Mouse (Mus musculus) regulatory T cell (primary cell): ENCODE data around the gene Sult2a3.
"Not testable (repeated sequence)": the region's sequence is repeated elsewhere in the genome, so short reads cannot be mapped to it uniquely, and the experiment has no call there.

ENCODE experiments used
- in situ Hi-C: fragments of 300-600 bp; cut with MboI, MseI; formaldehyde crosslinking; loops from one replicate; pipeline ENCODE4 v1.15.1; 2025; ENCODE audit warnings: high pct_unique_total_duplicates

Sult2a3 gene

DNA sequence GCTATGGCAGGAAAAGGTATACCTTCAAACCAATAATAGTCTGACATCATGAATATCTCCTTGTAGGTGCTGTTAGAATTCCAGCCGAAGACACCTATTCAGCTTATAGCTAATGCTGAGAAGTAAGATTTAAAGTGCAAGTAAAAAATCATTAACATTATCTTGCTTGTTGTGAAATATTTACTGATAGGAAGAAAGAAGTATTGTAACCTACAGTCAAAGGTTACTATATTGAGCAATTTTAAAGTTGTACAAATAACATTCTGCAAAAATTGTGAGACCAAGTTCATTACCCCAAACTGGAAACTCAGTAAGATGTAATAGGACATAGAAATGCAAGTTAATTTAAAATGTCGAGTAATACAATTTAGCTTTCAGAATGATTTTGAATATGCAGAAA is at the start of gene Sult2a3:
Sult2a3 (minus strand) TSS at position 101 of the 400 bp plus-strand sequence.
- in situ Hi-C loops: no loop called here

DNA sequence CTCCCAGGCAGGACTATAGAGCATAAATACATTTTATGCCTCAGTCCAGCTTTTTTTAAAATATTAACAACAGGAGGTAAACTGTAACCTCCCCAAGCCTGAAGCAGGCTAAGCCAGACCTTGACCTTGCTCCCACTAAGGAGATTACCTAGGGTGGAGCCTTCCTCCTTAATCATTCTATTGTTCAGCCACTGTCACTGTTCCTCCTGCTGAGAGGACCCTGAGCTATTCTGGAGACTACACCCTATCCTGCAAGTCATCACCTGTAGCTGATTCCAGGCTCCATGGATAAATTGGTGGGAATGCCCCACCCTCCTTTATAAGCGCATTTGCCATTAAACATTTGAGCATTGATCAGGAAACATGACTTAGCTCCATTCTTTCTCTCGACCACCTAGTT is 2.4 kb downstream of the Sult2a3 start:
- in situ Hi-C loops: no loop called here

DNA sequence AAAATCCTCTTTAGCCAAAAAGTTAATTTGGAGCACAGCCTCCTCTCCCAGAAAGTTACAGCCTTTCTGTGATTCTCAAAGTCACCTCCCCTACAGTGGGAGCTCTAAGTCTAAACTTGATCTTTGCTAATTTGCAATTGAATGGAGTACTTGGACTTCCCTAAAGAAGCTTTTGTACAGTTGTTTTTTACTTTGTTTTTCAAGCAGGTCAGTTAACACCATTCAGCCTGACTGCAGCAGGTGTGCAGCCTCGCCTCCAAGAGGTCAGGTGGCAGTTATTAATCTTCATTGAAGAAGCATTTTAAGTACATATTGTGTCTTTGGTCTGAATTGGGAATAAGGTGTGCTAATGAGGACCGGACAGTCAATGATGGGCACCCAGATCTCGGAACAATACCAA is 3.0 kb downstream of the Sult2a3 start:
- in situ Hi-C loops: not testable (repeated sequence)

DNA sequence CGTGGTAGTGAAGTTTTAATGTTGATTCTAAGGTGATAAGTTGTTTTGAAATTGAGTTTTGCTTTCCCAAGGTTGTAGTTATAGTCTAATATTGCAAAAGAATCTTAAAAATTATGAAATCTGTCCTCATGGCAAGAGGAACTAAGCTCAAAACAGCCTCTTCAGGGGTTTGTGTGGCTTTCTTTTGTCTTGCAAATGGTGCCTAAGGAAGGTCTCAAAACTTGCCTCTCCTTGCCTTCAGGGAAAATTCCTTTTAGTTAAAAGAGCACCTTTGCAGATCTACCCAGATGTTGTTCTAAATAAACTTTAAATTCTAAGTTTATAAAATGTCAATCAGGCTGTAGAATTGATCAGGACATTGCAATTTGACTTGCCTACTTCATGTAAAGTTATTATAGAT is 6.1 kb downstream of the Sult2a3 start:
- in situ Hi-C loops: no loop called here

DNA sequence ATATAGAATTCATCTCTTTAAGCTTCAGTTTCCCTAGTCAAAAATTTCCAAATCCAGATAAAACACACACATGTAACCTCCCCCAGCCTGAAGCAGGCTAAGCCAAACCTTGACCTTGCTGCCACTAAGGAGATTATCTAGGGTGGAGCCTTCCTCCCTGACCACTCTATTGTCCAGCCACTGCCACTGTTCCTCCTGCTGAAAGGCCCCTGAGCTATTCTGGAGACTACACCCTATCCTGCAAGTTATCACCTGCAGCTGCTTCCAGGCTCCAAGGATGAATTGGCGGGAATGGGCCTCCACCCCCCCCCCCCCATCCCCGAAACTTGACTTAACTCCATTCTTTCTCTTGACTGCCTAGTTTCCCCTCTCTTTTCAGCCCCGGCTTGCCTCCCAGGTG is 8.4 kb downstream of the Sult2a3 start:
- in situ Hi-C loops: not testable (repeated sequence)

DNA sequence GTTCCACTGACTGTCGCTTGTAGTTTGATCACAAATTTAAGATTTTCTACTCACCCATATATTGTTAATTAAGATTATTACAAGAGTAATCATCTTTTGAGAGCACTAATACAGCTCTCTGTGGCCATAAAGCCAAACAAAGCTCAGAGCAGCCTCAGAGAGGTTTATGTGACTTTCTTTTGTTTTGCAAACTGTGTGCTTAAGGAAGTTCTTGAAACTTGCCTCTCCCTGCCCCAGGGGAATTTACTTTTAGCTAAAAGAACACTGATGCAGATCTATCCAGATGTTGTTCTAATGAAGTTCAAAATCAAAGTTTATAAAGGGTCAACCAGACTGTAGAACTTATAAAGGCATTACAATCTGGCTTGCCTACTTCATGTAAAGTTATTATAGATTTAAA is 75.0 kb downstream of the Sult2a3 start:
- in situ Hi-C loops: not testable (repeated sequence)

DNA sequence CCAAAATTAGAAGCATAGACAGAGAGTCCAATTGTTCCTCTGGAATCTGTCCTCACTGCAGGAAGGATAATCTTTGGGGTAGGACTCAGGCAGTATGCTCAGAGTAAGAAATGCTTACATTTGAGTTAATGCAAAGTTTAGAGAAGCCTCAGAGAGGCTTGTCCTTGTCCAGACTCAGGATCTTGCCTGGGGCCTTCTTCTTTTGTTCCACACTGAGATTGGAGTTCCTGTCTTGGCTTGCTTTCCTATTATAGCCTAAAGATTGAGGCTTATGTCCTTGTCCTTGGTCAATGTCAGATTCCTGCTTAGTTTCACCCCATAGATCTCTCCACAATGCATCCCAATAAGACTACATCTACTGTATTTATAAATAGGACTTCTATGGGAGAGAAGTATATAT is 92.0 kb downstream of the Sult2a3 start:
- in situ Hi-C loops: not testable (repeated sequence)
